Comparison of ENCODE assay signal across 9 mouse cellular contexts in the genomic region with DNA sequence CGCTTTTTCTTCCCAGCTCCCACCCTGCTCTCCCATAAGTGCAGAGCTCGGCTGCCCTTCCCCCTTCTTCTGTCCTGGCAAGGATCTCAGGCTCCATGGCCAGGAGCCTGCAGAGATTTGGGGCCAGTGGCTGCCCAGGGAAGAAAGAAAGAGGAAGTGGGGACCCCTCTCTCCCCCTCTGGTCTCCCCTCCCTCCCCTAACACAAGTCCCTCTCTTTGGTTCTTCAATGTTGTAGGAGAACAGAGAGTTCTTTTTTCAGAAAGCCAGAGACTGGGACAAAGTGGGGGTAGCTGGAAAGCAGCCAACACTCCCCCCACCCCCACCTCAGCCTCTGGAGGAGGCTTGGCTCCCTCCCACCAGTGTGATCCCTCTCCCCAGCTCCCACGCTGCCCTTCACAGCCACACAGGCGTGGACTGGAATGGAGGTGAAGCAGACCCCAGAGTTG. TPM values are rescaled to one million over a fixed set of nuclear protein-coding genes. Genes with fewer than 3 reads are reported as not detected.
DNase-seq lines count a peak whose midpoint lies in the region; ATAC-seq lines count a peak whose summit lies in the region.
"Had no signal": no experiment of that assay in that cellular context is flagged by ENCODE, and none has a peak within 500 bp of the region (broad histone marks: within the 10 kb centered on the region; RNA-seq: fewer than 3 reads in every experiment).

No protein-coding gene starts in this region.

- H3K27ac ChIP-seq in neural tube, embryonic 12.5 days, result no peak overlapping the region
- H3K27ac ChIP-seq in hindbrain, embryonic 10.5 days, result peak overlapping the region; percentile 69; the same call in 1 of the 2 replicates
- peak overlapping the region; percentile 78 for H3K27ac ChIP-seq in neural tube, embryonic 15.5 days (replicated peaks)

- no peak overlapping the region for H3K4me3 ChIP-seq in neural tube, embryonic 12.5 days
- H3K4me3 ChIP-seq in hindbrain, embryonic 10.5 days, result no peak overlapping the region
- H3K4me3 ChIP-seq in neural tube, embryonic 15.5 days (replicated peaks), result peak overlapping the region; percentile 30

- H3K36me3 ChIP-seq in neural tube, embryonic 12.5 days, result no peaks in the 10 kb centered on the region
- no peaks in the 10 kb centered on the region for H3K36me3 ChIP-seq in hindbrain, embryonic 10.5 days
- no peaks in the 10 kb centered on the region for H3K36me3 ChIP-seq in neural tube, embryonic 15.5 days

- peak overlapping the region; percentile 45 for H3K4me2 ChIP-seq in neural tube, embryonic 12.5 days (replicated peaks)
- H3K4me2 ChIP-seq in neural tube, embryonic 15.5 days, result peak overlapping the region; percentile 47

- H3K27me3 ChIP-seq in neural tube, embryonic 12.5 days (replicated peaks), result no peaks in the 10 kb centered on the region
- peaks cover 33% of the 10 kb centered on the region for H3K27me3 ChIP-seq in hindbrain, embryonic 10.5 days (ENCODE audit: insufficient read depth, poor library complexity, severe bottlenecking)
- no peaks in the 10 kb centered on the region for H3K27me3 ChIP-seq in neural tube, embryonic 15.5 days (replicated peaks)

- WGBS in neural tube, embryonic 12.5 days, result 50% methylated on average over 4 of the region's 4 CpGs
- WGBS in hindbrain, embryonic 10.5 days, result 62% methylated on average over 4 of the region's 4 CpGs
- WGBS in neural tube, embryonic 15.5 days, result 46% methylated on average over 4 of the region's 4 CpGs

- ATAC-seq in neural tube, embryonic 12.5 days (ENCODE audit: low FRiP score, low read depth), result peak; percentile 46; the same call in 1 of the 2 replicates
- peak; percentile 79 for ATAC-seq in neural tube, embryonic 15.5 days (ENCODE audit: low FRiP score)

- no peak overlapping the region for H3K9ac ChIP-seq in neural tube, embryonic 12.5 days
- no peak overlapping the region for H3K9ac ChIP-seq in neural tube, embryonic 15.5 days (replicated peaks)

- peak; percentile 10 to 41 for DNase-seq in adrenal gland, adult (ENCODE audit: inconsistent age in 2 of 2, low spot score in 1 of 2)
- DNase-seq in adrenal gland, postnatal 4 days (ENCODE audit: low spot score in 2 of 2), result no peak
- no peak for DNase-seq in neural tube, embryonic 10.5 days (ENCODE audit: extremely low spot score, low spot score)
- no peak for DNase-seq in hindbrain, embryonic 10.5 days (ENCODE audit: low spot score)
- DNase-seq in urinary bladder, postnatal 36 days (ENCODE audit: low spot score in 2 of 2), result no peak
- no peak for DNase-seq in thymus, postnatal 25 days

- H3K4me1 ChIP-seq in neural tube, embryonic 12.5 days, result peaks cover 29% of the 10 kb centered on the region
- H3K4me1 ChIP-seq in hindbrain, embryonic 10.5 days (replicated peaks), result peaks cover 55% of the 10 kb centered on the region
- H3K4me1 ChIP-seq in neural tube, embryonic 15.5 days, result peaks cover 39% of the 10 kb centered on the region

- no peaks in the 10 kb centered on the region for H3K9me3 ChIP-seq in neural tube, embryonic 12.5 days
- H3K9me3 ChIP-seq in hindbrain, embryonic 10.5 days, result no peaks in the 10 kb centered on the region
- no peaks in the 10 kb centered on the region for H3K9me3 ChIP-seq in neural tube, embryonic 15.5 days (replicated peaks)

RNA-seq across cellular contexts. Expression of a gene that starts 2.1 kb away (rescaled TPM):
- 10 to 100 TPM; 50.9 to 70.2 TPM for total RNA-seq in adrenal gland, postnatal 4 days (2021)
- 14.5 and 14.9 TPM in 2 replicates for polyA plus RNA-seq in neural tube, embryonic 12.5 days (2016; fragmentation: Nextera tagmentation; extraction: Ambion mirVana)
- polyA plus RNA-seq in hindbrain, embryonic 10.5 days (2016; fragmentation: Nextera tagmentation; extraction: Ambion mirVana), result 2.1 and 2.3 TPM in 2 replicates
- polyA plus RNA-seq in neural tube, embryonic 15.5 days (2015; fragmentation: Nextera tagmentation; extraction: Ambion mirVana), result 57.9 and 63.1 TPM in 2 replicates

RNA-seq across cellular contexts. Expression of a gene that starts 33.3 kb away (rescaled TPM):
- under 1 TPM; 0.11 to 0.20 TPM for total RNA-seq in adrenal gland, postnatal 4 days (2021)
- polyA plus RNA-seq in neural tube, embryonic 12.5 days (2016; fragmentation: Nextera tagmentation; extraction: Ambion mirVana), result 1.4 and 1.6 TPM in 2 replicates
- polyA plus RNA-seq in hindbrain, embryonic 10.5 days (2016; fragmentation: Nextera tagmentation; extraction: Ambion mirVana), result 0.11 and 0.71 TPM in 2 replicates
- 2.5 and 3.2 TPM in 2 replicates for polyA plus RNA-seq in neural tube, embryonic 15.5 days (2015; fragmentation: Nextera tagmentation; extraction: Ambion mirVana)

RNA-seq across cellular contexts. Expression of a gene that starts 34.3 kb away (rescaled TPM):
- 10 to 100 TPM; 45.3 to 55.6 TPM for total RNA-seq in adrenal gland, postnatal 4 days (2021)
- polyA plus RNA-seq in neural tube, embryonic 12.5 days (2016; fragmentation: Nextera tagmentation; extraction: Ambion mirVana), result 165 and 171 TPM in 2 replicates
- polyA plus RNA-seq in hindbrain, embryonic 10.5 days (2016; fragmentation: Nextera tagmentation; extraction: Ambion mirVana), result 63.5 and 142 TPM in 2 replicates
- polyA plus RNA-seq in neural tube, embryonic 15.5 days (2015; fragmentation: Nextera tagmentation; extraction: Ambion mirVana), result 70.9 and 71.3 TPM in 2 replicates

RNA-seq across cellular contexts. Expression of a gene that starts 37.6 kb away (rescaled TPM):
- under 1 TPM; 0.39 to 0.45 TPM for total RNA-seq in adrenal gland, postnatal 4 days (2021)
- not detected in 2 replicates for polyA plus RNA-seq in neural tube, embryonic 12.5 days (2016; fragmentation: Nextera tagmentation; extraction: Ambion mirVana)
- polyA plus RNA-seq in hindbrain, embryonic 10.5 days (2016; fragmentation: Nextera tagmentation; extraction: Ambion mirVana), result not detected in 2 replicates
- 0.05 TPM in 1 of 2 replicates, not detected in the other for polyA plus RNA-seq in neural tube, embryonic 15.5 days (2015; fragmentation: Nextera tagmentation; extraction: Ambion mirVana)
- polyA plus RNA-seq: spleen, adult 2 months had no signal

RNA-seq across cellular contexts. Expression of a gene that starts 45.2 kb away (rescaled TPM):
- total RNA-seq in adrenal gland, postnatal 4 days (2021), result 1 to 10 TPM; 1.8 to 4.5 TPM
- 0.96 and 1.3 TPM in 2 replicates for polyA plus RNA-seq in neural tube, embryonic 12.5 days (2016; fragmentation: Nextera tagmentation; extraction: Ambion mirVana)
- polyA plus RNA-seq in hindbrain, embryonic 10.5 days (2016; fragmentation: Nextera tagmentation; extraction: Ambion mirVana), result 0.31 and 0.77 TPM in 2 replicates
- polyA plus RNA-seq in neural tube, embryonic 15.5 days (2015; fragmentation: Nextera tagmentation; extraction: Ambion mirVana), result 2.3 and 2.5 TPM in 2 replicates

Comparison
In these comparisons a context has a peak if more than half of its experiments do, and no peak if none do; other contexts are left out.
1. DNase-seq: peak in adrenal gland, adult (2 of 2); none in adrenal gland, postnatal 4 days (0 of 2), neural tube, embryonic 10.5 days (single experiment), hindbrain, embryonic 10.5 days (single experiment), urinary bladder, postnatal 36 days (0 of 2) and thymus, postnatal 25 days (single experiment).